Mouse (Mus musculus): ENCODE results near the gene Tmprss11a. TPM values are rescaled to one million over a fixed set of nuclear protein-coding genes. Genes with fewer than 3 reads are reported as not detected.

Gene Tmprss11a
- polyA plus RNA-seq, 1 experiment from 2014 or later, result not detected

GRCm38 (mm10) chr5:86414280-86414679 lies 54.5 kb downstream of the Tmprss11a start:
- H3K4me2 ChIP-seq (replicated peaks), result no peak overlapping the region
- no peak overlapping the region for H3K4me3 ChIP-seq
- no peaks in the 10 kb centered on the region for H3K36me3 ChIP-seq
- no peaks in the 10 kb centered on the region for H3K27me3 ChIP-seq
- H3K9ac ChIP-seq (replicated peaks), result no peak overlapping the region
- WGBS, result 83% methylated on average over 7 of the region's 7 CpGs
- H3K4me1 ChIP-seq, result no peaks in the 10 kb centered on the region
- no peak overlapping the region for H3K27ac ChIP-seq (replicated peaks)
- no peaks in the 10 kb centered on the region for H3K9me3 ChIP-seq
- no peak for ATAC-seq (ENCODE audit: low FRiP score, low read depth)

DNA sequence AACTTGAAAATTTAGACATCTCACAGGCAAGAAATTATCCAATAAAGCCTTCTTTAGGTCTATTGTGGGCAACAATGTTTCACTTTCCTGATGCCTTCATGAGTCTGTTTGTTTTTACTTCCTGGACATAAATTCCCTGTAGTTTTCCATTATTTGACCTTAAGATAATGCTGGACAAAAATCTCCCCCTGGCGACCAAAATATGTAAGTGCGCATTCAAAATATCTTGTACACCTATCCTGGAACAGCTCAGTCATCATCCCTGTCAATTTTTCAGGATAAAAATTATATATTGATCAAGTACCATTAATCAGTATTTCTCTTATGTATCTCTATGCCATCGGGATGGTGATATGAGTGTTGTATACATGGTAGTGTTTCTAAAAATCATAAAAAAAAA lies 58.0 kb downstream of the Tmprss11a start:
- ATAC-seq (ENCODE audit: low FRiP score, low read depth), result peak; percentile 38; the same call in 1 of the 2 replicates
- Histone ChIP-seq H3K9me3 (no peaks in the 10 kb centered on the region), H3K4me3 (no peak overlapping the region), H3K4me2 (replicated peaks) (no peak overlapping the region), H3K36me3 (no peaks in the 10 kb centered on the region), H3K27me3 (no peaks in the 10 kb centered on the region), H3K27ac (replicated peaks) (no peak overlapping the region), H3K9ac (replicated peaks) (no peak overlapping the region), H3K4me1 (no peaks in the 10 kb centered on the region)
- 30% methylated on average over 3 of the region's 3 CpGs for WGBS

DNA sequence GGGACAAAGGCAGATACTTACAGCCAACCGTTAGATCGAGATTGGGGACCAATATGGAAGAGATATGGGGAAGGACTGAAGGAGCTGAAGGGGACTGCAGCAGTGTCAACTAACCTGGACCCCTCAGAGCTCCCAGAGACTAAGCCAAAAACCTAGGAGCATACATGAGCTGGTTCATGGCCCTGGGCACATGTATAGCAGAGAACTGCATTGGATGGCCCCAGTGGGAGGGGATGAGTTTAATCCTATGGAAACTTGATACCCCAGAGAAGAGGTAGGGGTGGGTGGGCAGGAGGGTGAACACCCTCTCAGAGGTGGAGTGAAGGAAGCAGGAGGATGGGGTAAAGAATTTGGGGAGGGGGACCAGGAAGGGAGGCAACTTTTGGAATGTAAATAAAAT lies 60.8 kb downstream of the Tmprss11a start:
- no peak for ATAC-seq (ENCODE audit: low FRiP score, low read depth)
- WGBS, result 79% methylated on average over 2 of the region's 2 CpGs
- no peak overlapping the region for H3K4me3 ChIP-seq
- no peaks in the 10 kb centered on the region for H3K27me3 ChIP-seq
- H3K9me3 ChIP-seq, result no peaks in the 10 kb centered on the region
- no peak overlapping the region for H3K4me2 ChIP-seq (replicated peaks)
- H3K4me1 ChIP-seq, result no peaks in the 10 kb centered on the region
- no peak overlapping the region for H3K27ac ChIP-seq (replicated peaks)
- no peak overlapping the region for H3K9ac ChIP-seq (replicated peaks)
- H3K36me3 ChIP-seq, result no peaks in the 10 kb centered on the region

DNA sequence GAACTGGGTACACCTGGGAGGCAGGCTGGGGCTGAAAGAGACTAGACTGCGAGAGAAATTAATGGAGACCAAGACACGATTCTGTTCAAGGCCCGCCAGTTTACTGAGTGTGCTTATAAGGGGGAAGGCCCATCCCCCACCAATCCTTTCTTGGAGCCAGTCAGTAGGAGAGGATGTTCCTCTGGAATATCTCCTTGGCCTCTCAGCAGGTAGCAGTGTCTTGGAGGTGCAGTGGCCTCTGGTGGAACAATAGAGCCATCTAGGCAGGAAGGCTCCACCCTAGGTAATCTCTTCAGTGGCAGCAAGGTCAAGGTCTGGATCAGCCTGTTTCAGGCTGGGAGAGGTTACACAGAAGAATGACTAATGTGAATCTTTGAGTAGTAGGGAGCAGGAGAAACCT lies 61.6 kb downstream of the Tmprss11a start:
- ATAC-seq (ENCODE audit: low FRiP score, low read depth), result no peak
- 89% methylated on average over 3 of the region's 3 CpGs for WGBS

DNA sequence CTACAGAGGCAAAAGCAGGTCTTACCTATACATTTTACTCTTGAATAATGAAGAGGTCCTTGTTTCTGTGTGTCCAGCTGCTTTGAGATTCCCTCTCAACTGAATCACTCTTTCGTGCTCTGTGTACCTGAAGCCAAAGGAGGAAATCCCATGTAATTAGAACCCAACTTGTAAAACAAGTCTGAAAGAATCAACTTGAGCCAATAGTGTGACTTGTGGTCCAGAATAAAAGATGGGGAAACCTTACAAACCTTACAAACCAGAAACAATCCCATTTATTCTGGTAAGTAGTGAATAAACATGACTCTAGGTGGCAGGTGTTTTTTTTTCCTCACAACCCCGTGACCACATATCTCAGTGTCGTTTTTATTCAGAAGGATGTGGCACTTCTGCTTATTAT lies 95.5 kb downstream of the Tmprss11a start, which contains the start of gene Tmprss11d:
Tmprss11d (minus strand) TSS at position 101 of the 400 bp plus-strand sequence.
- no peak within 1 kb of the TSS for H3K4me3 ChIP-seq
- no peak for ATAC-seq (ENCODE audit: low FRiP score, low read depth)
- 72% methylated on average over 3 of the region's 3 CpGs for WGBS
- H3K9ac ChIP-seq (replicated peaks), result no peak within 1 kb of the TSS
- H3K4me2 ChIP-seq (replicated peaks), result no peak within 1 kb of the TSS
- no peaks in the 10 kb centered on the region for H3K36me3 ChIP-seq
- no peaks in the 10 kb centered on the region for H3K27me3 ChIP-seq
- no peaks in the 10 kb centered on the region for H3K9me3 ChIP-seq
- no peak within 1 kb of the TSS for H3K27ac ChIP-seq (replicated peaks)
- H3K4me1 ChIP-seq, result no peaks in the 10 kb centered on the region

More for the DNA sequence above, 61.6 kb downstream of the Tmprss11a start:
- no peak overlapping the region for H3K4me2 ChIP-seq (replicated peaks)
- H3K4me1 ChIP-seq, result no peaks in the 10 kb centered on the region
- no peaks in the 10 kb centered on the region for H3K36me3 ChIP-seq
- H3K27ac ChIP-seq (replicated peaks), result no peak overlapping the region
- H3K27me3 ChIP-seq, result no peaks in the 10 kb centered on the region
- H3K9ac ChIP-seq (replicated peaks), result no peak overlapping the region
- H3K9me3 ChIP-seq, result no peaks in the 10 kb centered on the region
- H3K4me3 ChIP-seq, result no peak overlapping the region

Other genes with a start within 250 kb of the Tmprss11a start
- not detected in 2 replicates for gene Tmprss11c, start 179.7 kb downstream of the Tmprss11a start, polyA plus RNA-seq (2016; fragmentation: Nextera tagmentation; extraction: Ambion mirVana)
- not detected in 2 replicates for gene Tmprss11d, start 95.6 kb downstream of the Tmprss11a start, polyA plus RNA-seq (2016; fragmentation: Nextera tagmentation; extraction: Ambion mirVana)
- not detected in 2 replicates for gene Tmprss11g, start 49.6 kb upstream of the Tmprss11a start, polyA plus RNA-seq (2016; fragmentation: Nextera tagmentation; extraction: Ambion mirVana)
- gene Tmprss11f, start 163.4 kb upstream of the Tmprss11a start, polyA plus RNA-seq (2016; fragmentation: Nextera tagmentation; extraction: Ambion mirVana), result not detected in 2 replicates
- gene Tmprss11b, start 207.4 kb upstream of the Tmprss11a start, polyA plus RNA-seq (2016; fragmentation: Nextera tagmentation; extraction: Ambion mirVana), result not detected in 2 replicates

All from midbrain, embryonic 12.5 days (tissue).